Mouse (Mus musculus): ENCODE data around the gene Tmem91. TPM values are rescaled to one million over a fixed set of nuclear protein-coding genes. Genes with fewer than 3 reads are reported as not detected.

Gene Tmem91
- polyA plus RNA-seq, 1 experiment from 2014 or later: 2.1 TPM

GRCm38 (mm10) chr7:25711731-25712197 is 36.8 kb upstream of the Tmem91 start:
- H3K4me1 ChIP-seq (ENCODE audit: control insufficient read depth, insufficient read depth, low read length): peaks cover 35% of the 10 kb centered on the region
- H3K4me2 ChIP-seq (ENCODE audit: low read depth, low read length): no peak overlapping the region
- H3K27ac ChIP-seq (ENCODE audit: low read length): peak overlapping the region; percentile 15; the same call in 1 of the 2 replicates
- peaks cover 22% of the 10 kb centered on the region for H3K36me3 ChIP-seq (ENCODE audit: control insufficient read depth, insufficient read depth, low read length)
- H3K4me3 ChIP-seq (ENCODE audit: low read length): no peak overlapping the region
- WGBS: 22% methylated on average over 7 of the region's 7 CpGs
- H3K9ac ChIP-seq (ENCODE audit: low read depth, low read length): peak overlapping the region; percentile 36; the same call in 1 of the 2 replicates
- no peaks in the 10 kb centered on the region for H3K9me3 ChIP-seq (ENCODE audit: control insufficient read depth, low read length)
- no peaks in the 10 kb centered on the region for H3K27me3 ChIP-seq (replicated peaks; ENCODE audit: control insufficient read depth, insufficient read depth, low read length)
- peak; percentile 26 for ATAC-seq

DNA sequence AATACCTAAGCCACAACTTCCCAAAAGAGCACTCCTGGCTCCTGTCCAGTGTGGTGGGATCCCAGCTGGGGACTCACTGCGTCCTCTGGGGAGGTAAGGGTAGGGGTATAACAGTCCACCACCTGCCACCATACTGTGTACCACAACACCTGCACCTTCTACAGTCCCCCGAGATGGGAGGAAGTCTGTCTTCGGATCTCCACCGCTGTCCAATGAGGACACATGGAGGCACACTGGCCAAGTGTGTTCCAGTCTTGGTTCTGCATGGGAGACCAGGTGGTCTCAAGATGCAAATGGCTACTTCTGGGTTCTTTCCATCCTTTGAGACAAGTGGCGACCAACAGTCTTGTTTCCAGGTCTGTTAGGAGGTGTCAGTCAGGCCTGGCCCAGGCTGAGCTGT is 36.2 kb upstream of the Tmem91 start:
- Histone ChIP-seq H3K9me3 (ENCODE audit: control insufficient read depth, low read length) (no peaks in the 10 kb centered on the region), H3K9ac (ENCODE audit: low read depth, low read length) (no peak overlapping the region), H3K4me3 (ENCODE audit: low read length) (no peak overlapping the region), H3K4me2 (ENCODE audit: low read depth, low read length) (no peak overlapping the region), H3K27me3 (replicated peaks; ENCODE audit: control insufficient read depth, insufficient read depth, low read length) (no peaks in the 10 kb centered on the region), H3K4me1 (ENCODE audit: control insufficient read depth, insufficient read depth, low read length) (peaks cover 41% of the 10 kb centered on the region), H3K36me3 (ENCODE audit: control insufficient read depth, insufficient read depth, low read length) (peaks cover 22% of the 10 kb centered on the region), H3K27ac (ENCODE audit: low read length) (no peak overlapping the region)
- WGBS: 65% methylated on average over 5 of the region's 5 CpGs
- ATAC-seq: no peak

- peak; percentile 18; the same call in 1 of the 2 replicates for ATAC-seq
- Histone ChIP-seq H3K27me3 (replicated peaks; ENCODE audit: control insufficient read depth, insufficient read depth, low read length) (no peaks in the 10 kb centered on the region), H3K4me3 (ENCODE audit: low read length) (no peak overlapping the region), H3K4me2 (ENCODE audit: low read depth, low read length) (0 out of 2 replicates have a peak overlapping the region, but pooled peaks have one; percentile 7), H3K9ac (ENCODE audit: low read depth, low read length) (peak overlapping the region; percentile 57), H3K36me3 (ENCODE audit: control insufficient read depth, insufficient read depth, low read length) (peaks cover 22% of the 10 kb centered on the region), H3K9me3 (ENCODE audit: control insufficient read depth, low read length) (no peaks in the 10 kb centered on the region), H3K27ac (ENCODE audit: low read length) (no peak overlapping the region), H3K4me1 (ENCODE audit: control insufficient read depth, insufficient read depth, low read length) (peaks cover 45% of the 10 kb centered on the region)
- 7% methylated on average over 7 of the region's 7 CpGs for WGBS
Observed at GRCm38 (mm10) chr7:25710519-25711130, 35.7 kb upstream of the Tmem91 start.

- H3K27me3 ChIP-seq (replicated peaks; ENCODE audit: control insufficient read depth, insufficient read depth, low read length): no peaks in the 10 kb centered on the region
- H3K36me3 ChIP-seq (ENCODE audit: control insufficient read depth, insufficient read depth, low read length): peaks cover 19% of the 10 kb centered on the region
- H3K9ac ChIP-seq (ENCODE audit: low read depth, low read length): peak overlapping the region; percentile 57
- no peak overlapping the region for H3K27ac ChIP-seq (ENCODE audit: low read length)
- H3K4me2 ChIP-seq (ENCODE audit: low read depth, low read length): no peak overlapping the region
- H3K9me3 ChIP-seq (ENCODE audit: control insufficient read depth, low read length): no peaks in the 10 kb centered on the region
- no peak overlapping the region for H3K4me3 ChIP-seq (ENCODE audit: low read length)
- ATAC-seq: no peak
- H3K4me1 ChIP-seq (ENCODE audit: control insufficient read depth, insufficient read depth, low read length): peaks cover 51% of the 10 kb centered on the region
- 11% methylated on average over 12 of the region's 12 CpGs for WGBS
Observed at GRCm38 (mm10) chr7:25709961-25710360, 35.0 kb upstream of the Tmem91 start.

GRCm38 (mm10) chr7:25707581-25708292 is 32.8 kb upstream of the Tmem91 start:
- Histone ChIP-seq H3K36me3 (ENCODE audit: control insufficient read depth, insufficient read depth, low read length) (no peaks in the 10 kb centered on the region), H3K9me3 (ENCODE audit: control insufficient read depth, low read length) (no peaks in the 10 kb centered on the region), H3K4me2 (ENCODE audit: low read depth, low read length) (0 out of 2 replicates have a peak overlapping the region, but pooled peaks have one; percentile 3), H3K4me3 (ENCODE audit: low read length) (no peak overlapping the region), H3K4me1 (ENCODE audit: control insufficient read depth, insufficient read depth, low read length) (peaks cover 60% of the 10 kb centered on the region), H3K9ac (ENCODE audit: low read depth, low read length) (peak overlapping the region; percentile 33), H3K27ac (ENCODE audit: low read length) (peak overlapping the region; percentile 77), H3K27me3 (replicated peaks; ENCODE audit: control insufficient read depth, insufficient read depth, low read length) (no peaks in the 10 kb centered on the region)
- 47% methylated on average over 15 of the region's 15 CpGs for WGBS
- no peak for ATAC-seq

GRCm38 (mm10) chr7:25706578-25707170 is 31.7 kb upstream of the Tmem91 start:
- H3K27ac ChIP-seq (ENCODE audit: low read length): peak overlapping the region; percentile 77
- no peak for ATAC-seq
- H3K36me3 ChIP-seq (ENCODE audit: control insufficient read depth, insufficient read depth, low read length): no peaks in the 10 kb centered on the region
- H3K27me3 ChIP-seq (replicated peaks; ENCODE audit: control insufficient read depth, insufficient read depth, low read length): no peaks in the 10 kb centered on the region
- no peaks in the 10 kb centered on the region for H3K9me3 ChIP-seq (ENCODE audit: control insufficient read depth, low read length)
- WGBS: 40% methylated on average over 7 of the region's 7 CpGs
- no peak overlapping the region for H3K4me3 ChIP-seq (ENCODE audit: low read length)
- H3K9ac ChIP-seq (ENCODE audit: low read depth, low read length): peak overlapping the region; percentile 33; the same call in 1 of the 2 replicates
- peaks cover 54% of the 10 kb centered on the region for H3K4me1 ChIP-seq (ENCODE audit: control insufficient read depth, insufficient read depth, low read length)
- H3K4me2 ChIP-seq (ENCODE audit: low read depth, low read length): no peak overlapping the region

- peak; percentile 38 for ATAC-seq
- WGBS: 42% methylated on average over 6 of the region's 6 CpGs
- Histone ChIP-seq H3K4me3 (ENCODE audit: low read length) (no peak overlapping the region), H3K9ac (ENCODE audit: low read depth, low read length) (no peak overlapping the region), H3K9me3 (ENCODE audit: control insufficient read depth, low read length) (no peaks in the 10 kb centered on the region), H3K36me3 (ENCODE audit: control insufficient read depth, insufficient read depth, low read length) (no peaks in the 10 kb centered on the region), H3K27me3 (replicated peaks; ENCODE audit: control insufficient read depth, insufficient read depth, low read length) (no peaks in the 10 kb centered on the region), H3K4me2 (ENCODE audit: low read depth, low read length) (no peak overlapping the region), H3K4me1 (ENCODE audit: control insufficient read depth, insufficient read depth, low read length) (peaks cover 52% of the 10 kb centered on the region), H3K27ac (ENCODE audit: low read length) (peak overlapping the region; percentile 77)
Observed at GRCm38 (mm10) chr7:25705801-25706251, 30.9 kb upstream of the Tmem91 start.

GRCm38 (mm10) chr7:25704716-25705364 is 29.9 kb upstream of the Tmem91 start:
- H3K9me3 ChIP-seq (ENCODE audit: control insufficient read depth, low read length): no peaks in the 10 kb centered on the region
- H3K4me1 ChIP-seq (ENCODE audit: control insufficient read depth, insufficient read depth, low read length): peaks cover 44% of the 10 kb centered on the region
- ATAC-seq: peak; percentile 51
- no peak overlapping the region for H3K9ac ChIP-seq (ENCODE audit: low read depth, low read length)
- H3K27me3 ChIP-seq (replicated peaks; ENCODE audit: control insufficient read depth, insufficient read depth, low read length): no peaks in the 10 kb centered on the region
- peak overlapping the region; percentile 54 for H3K4me2 ChIP-seq (ENCODE audit: low read depth, low read length)
- WGBS: 11% methylated on average over 37 of the region's 37 CpGs
- no peak overlapping the region for H3K27ac ChIP-seq (ENCODE audit: low read length)
- H3K36me3 ChIP-seq (ENCODE audit: control insufficient read depth, insufficient read depth, low read length): no peaks in the 10 kb centered on the region
- peak overlapping the region; percentile 31 for H3K4me3 ChIP-seq (ENCODE audit: low read length)

All from intestine, embryonic 16.5 days (tissue).